ENCODE assay signal across 18 mouse cellular contexts in genomic region chr5:114931626-114932025, GRCm38 (mm10). TPM values are rescaled to one million over a fixed set of nuclear protein-coding genes. Genes with fewer than 3 reads are reported as not detected.
"Had no signal": no experiment of that assay in that cellular context is flagged by ENCODE, and none has a peak within 500 bp of the region (broad histone marks: within the 10 kb centered on the region; RNA-seq: fewer than 3 reads in every experiment).

No protein-coding gene starts in this region.

- ATAC-seq: midbrain, embryonic 13.5 days; midbrain, embryonic 16.5 days had no signal

- H3K27me3 ChIP-seq: midbrain, embryonic 13.5 days; neural tube, embryonic 13.5 days; neural tube, embryonic 15.5 days; stomach, embryonic 15.5 days had no signal

- H3K4me2 ChIP-seq: lung, embryonic 14.5 days; midbrain, embryonic 13.5 days; neural tube, embryonic 13.5 days; neural tube, embryonic 15.5 days; stomach, embryonic 15.5 days had no signal

- H3K36me3 ChIP-seq: midbrain, embryonic 10.5 days; midbrain, embryonic 13.5 days; neural tube, embryonic 13.5 days; neural tube, embryonic 15.5 days; stomach, embryonic 15.5 days had no signal

- H3K4me3 ChIP-seq: midbrain, embryonic 10.5 days; midbrain, embryonic 13.5 days; myocyte; neural tube, embryonic 13.5 days; neural tube, embryonic 15.5 days; stomach, embryonic 15.5 days had no signal

- H3K9ac ChIP-seq: liver, embryonic 14.5 days; lung, embryonic 14.5 days; midbrain, embryonic 13.5 days; neural tube, embryonic 13.5 days; neural tube, embryonic 15.5 days; stomach, embryonic 15.5 days had no signal

- H3K4me1 ChIP-seq: stomach, embryonic 15.5 days had no signal

- H3K27ac ChIP-seq: liver, embryonic 14.5 days; midbrain, embryonic 10.5 days; midbrain, embryonic 13.5 days; neural tube, embryonic 13.5 days; neural tube, embryonic 15.5 days; stomach, embryonic 15.5 days; stomach, postnatal 0 days had no signal

- H3K9me3 ChIP-seq: midbrain, embryonic 10.5 days; midbrain, embryonic 13.5 days; neural tube, embryonic 15.5 days; stomach, embryonic 15.5 days had no signal

- DNase-seq: lung, adult 18-20 months; lung, embryonic 14.5 days; lung, postnatal 10 days; lung, postnatal 4 days; right cerebral cortex, postnatal 14 days; thymus, adult 2 months; thymus, postnatal 25 days; thymus, postnatal 4 days had no signal

RNA-seq across cellular contexts. Expression of gene Oasl1, which starts 8.6 kb away (rescaled TPM):
- polyA plus RNA-seq: midbrain, embryonic 10.5 days; midbrain, embryonic 16.5 days had no signal

RNA-seq across cellular contexts. Expression of gene Hnf1a, which starts 39.3 kb away (rescaled TPM):
- polyA plus RNA-seq: lung, embryonic 14.5 days; midbrain, embryonic 13.5 days; myocyte; neural tube, embryonic 11.5 days had no signal
